Mouse (Mus musculus): ENCODE measurements around the gene Alpl.

DNA sequence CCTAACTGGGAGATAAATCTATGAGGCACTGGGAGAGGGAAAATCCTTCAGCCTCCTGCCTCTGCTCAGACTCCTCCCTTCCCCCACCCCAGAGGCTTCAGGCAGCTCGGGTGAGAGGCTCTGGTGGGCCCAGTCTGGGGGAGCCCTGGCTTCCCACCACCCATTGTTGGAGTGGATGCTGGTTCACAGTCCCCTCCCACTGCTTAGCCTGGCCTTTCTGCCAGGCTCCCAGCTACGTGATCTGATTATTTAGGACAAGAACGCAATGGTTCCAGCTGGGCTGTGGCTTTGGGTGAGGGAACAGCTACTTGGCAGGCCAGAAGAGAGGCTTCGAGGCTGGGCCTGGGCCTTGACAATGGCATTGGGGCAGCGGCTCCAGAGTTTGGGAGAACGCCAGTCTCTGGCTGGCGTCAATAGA, 30.6 kb downstream of the Alpl start:
- TF ChIP-seq CTCF (IDR thresholded peaks at IDR 0.05; ENCODE audit: control insufficient read depth, insufficient read depth, insufficient replicate concordance, low read depth, low read length) (no peak), POLR2A (IDR thresholded peaks at IDR 0.05; ENCODE audit: control insufficient read depth, low read depth, low read length) (no peak)

Measured in testis, adult 2 months (tissue).